Comparison of ENCODE assay signal across 20 mouse cellular contexts in genomic region chr2:73586392-73587108, GRCm38 (mm10). TPM values are rescaled to one million over a fixed set of nuclear protein-coding genes. Genes with fewer than 3 reads are reported as not detected.
DNase-seq lines count a peak whose midpoint lies in the region; ATAC-seq and TF ChIP-seq lines count a peak whose summit lies in the region.
"Had no signal": no experiment of that assay in that cellular context is flagged by ENCODE, and none has a peak within 500 bp of the region (broad histone marks: within the 10 kb centered on the region; RNA-seq: fewer than 3 reads in every experiment).

No protein-coding gene starts in this region.

- peaks cover 35% of the 10 kb centered on the region for H3K4me1 ChIP-seq in heart, embryonic 11.5 days (ENCODE audit: control insufficient read depth, insufficient read depth, low read length)
- H3K4me1 ChIP-seq in liver, adult 2 months (ENCODE audit: control insufficient read depth, insufficient read depth, low read length): no peaks in the 10 kb centered on the region
- H3K4me1 ChIP-seq in liver, embryonic 12.5 days: peaks cover 9% of the 10 kb centered on the region; the same call in 1 of the 2 replicates
- peaks cover 39% of the 10 kb centered on the region for H3K4me1 ChIP-seq in heart, embryonic 16.5 days (ENCODE audit: control insufficient read depth, insufficient read depth, low read length)
- H3K4me1 ChIP-seq: liver, embryonic 15.5 days had no signal

- no peaks in the 10 kb centered on the region for H3K9me3 ChIP-seq in heart, embryonic 11.5 days (replicated peaks; ENCODE audit: control insufficient read depth, low read length)
- H3K9me3 ChIP-seq in liver, embryonic 12.5 days (replicated peaks): no peaks in the 10 kb centered on the region
- H3K9me3 ChIP-seq in heart, embryonic 16.5 days (replicated peaks; ENCODE audit: control insufficient read depth, low read length): no peaks in the 10 kb centered on the region
- H3K9me3 ChIP-seq: embryonic facial prominence, embryonic 13.5 days; G1E; limb, embryonic 12.5 days; liver, embryonic 15.5 days; midbrain, embryonic 10.5 days had no signal

- H3K27me3 ChIP-seq in heart, embryonic 11.5 days (ENCODE audit: control insufficient read depth, insufficient read depth, low read length): no peaks in the 10 kb centered on the region
- H3K27me3 ChIP-seq in liver, adult 2 months (ENCODE audit: control insufficient read depth, insufficient read depth, low read length): no peaks in the 10 kb centered on the region
- peaks cover 27% of the 10 kb centered on the region for H3K27me3 ChIP-seq in liver, embryonic 12.5 days (replicated peaks)
- no peaks in the 10 kb centered on the region for H3K27me3 ChIP-seq in heart, embryonic 16.5 days (ENCODE audit: control insufficient read depth, insufficient read depth, low read length)

- peak overlapping the region; percentile 59 for H3K27ac ChIP-seq in heart, embryonic 11.5 days (ENCODE audit: low read depth, low read length)
- H3K27ac ChIP-seq in liver, adult 2 months (replicated peaks; ENCODE audit: insufficient read depth, low read depth, low read length): no peak overlapping the region
- no peak overlapping the region for H3K27ac ChIP-seq in liver, embryonic 12.5 days
- H3K27ac ChIP-seq in heart, embryonic 16.5 days (ENCODE audit: low read length): peak overlapping the region; percentile 72
- H3K27ac ChIP-seq: embryonic facial prominence, embryonic 13.5 days; limb, embryonic 12.5 days; liver, embryonic 15.5 days; midbrain, embryonic 10.5 days had no signal

- no peak overlapping the region for H3K4me3 ChIP-seq in heart, embryonic 11.5 days (ENCODE audit: low read depth, low read length)
- no peak overlapping the region for H3K4me3 ChIP-seq in liver, adult 2 months (ENCODE audit: insufficient read depth, low read depth, low read length)
- no peak overlapping the region for H3K4me3 ChIP-seq in liver, embryonic 12.5 days
- H3K4me3 ChIP-seq in heart, embryonic 16.5 days (ENCODE audit: low read length): no peak overlapping the region
- H3K4me3 ChIP-seq: limb, embryonic 12.5 days; liver, embryonic 15.5 days had no signal

- no peaks in the 10 kb centered on the region for H3K79me2 ChIP-seq in liver, adult 2 months (ENCODE audit: control insufficient read depth, insufficient read depth, low read length)

- ATAC-seq in heart, embryonic 11.5 days (replicated peaks; ENCODE audit: insufficient number of reproducible peaks, low FRiP score, low TSS enrichment): no peak
- ATAC-seq in liver, embryonic 12.5 days: no peak
- no peak for ATAC-seq in heart, embryonic 16.5 days (replicated peaks; ENCODE audit: extremely low read depth, insufficient read depth, low FRiP score)
- ATAC-seq: CD4-positive, CD25-positive, alpha-beta regulatory T cell, adult 4 months; forebrain, embryonic 16.5 days; hindbrain, embryonic 16.5 days had no signal

- WGBS in heart, embryonic 11.5 days (ENCODE audit: insufficient replicate concordance): 46% methylated on average over 10 of the region's 10 CpGs
- WGBS in liver, adult 2 months: 73% methylated on average over 10 of the region's 10 CpGs
- 52% methylated on average over 10 of the region's 10 CpGs for WGBS in liver, embryonic 12.5 days (ENCODE audit: insufficient replicate concordance)
- 49% methylated on average over 10 of the region's 10 CpGs for WGBS in heart, embryonic 16.5 days

- peak; percentile 19 for DNase-seq in cerebellum, adult 9-10 months
- no peak for DNase-seq in cerebellum, adult 9-11 months
- DNase-seq in heart, postnatal 14 days: no peak
- DNase-seq in liver, adult 2 months (ENCODE audit: extremely low read depth, low read depth, low spot score): peak; percentile 15
- no peak for DNase-seq in testis, postnatal 14 days (ENCODE audit: low spot score)
- DNase-seq: cerebellum, adult 11 months; gastrocnemius, postnatal 10 days had no signal

- H3K36me3 ChIP-seq in heart, embryonic 11.5 days (ENCODE audit: control insufficient read depth, insufficient read depth, low read length): no peaks in the 10 kb centered on the region
- H3K36me3 ChIP-seq in liver, adult 2 months (ENCODE audit: control insufficient read depth, insufficient read depth, low read length): no peaks in the 10 kb centered on the region
- H3K36me3 ChIP-seq in liver, embryonic 12.5 days: no peaks in the 10 kb centered on the region
- no peaks in the 10 kb centered on the region for H3K36me3 ChIP-seq in heart, embryonic 16.5 days (ENCODE audit: control insufficient read depth, insufficient read depth)
- H3K36me3 ChIP-seq: embryonic facial prominence, embryonic 13.5 days; G1E; limb, embryonic 12.5 days; liver, embryonic 15.5 days; midbrain, embryonic 10.5 days had no signal

- no peak for TF ChIP-seq POLR2A in liver, adult 2 months (IDR thresholded peaks at IDR 0.05; ENCODE audit: extremely low read depth, insufficient read depth, low read length)

- intact Hi-C loops in heart, postnatal 14 days (cut with DNase I): loop anchor here (10.0 kb wide), 1 partner anchor 298 kb away; no protein-coding TSS in a partner anchor

- no peak overlapping the region for H3K9ac ChIP-seq in heart, embryonic 11.5 days (ENCODE audit: low read depth, low read length)
- no peak overlapping the region for H3K9ac ChIP-seq in liver, adult 2 months (ENCODE audit: low read depth, low read length)
- H3K9ac ChIP-seq in liver, embryonic 12.5 days: no peak overlapping the region
- H3K9ac ChIP-seq in heart, embryonic 16.5 days (ENCODE audit: low read length): no peak overlapping the region
- H3K9ac ChIP-seq: embryonic facial prominence, embryonic 13.5 days; limb, embryonic 12.5 days; liver, embryonic 15.5 days had no signal

- peak overlapping the region; percentile 24; the same call in 1 of the 2 replicates for H3K4me2 ChIP-seq in heart, embryonic 11.5 days
- no peak overlapping the region for H3K4me2 ChIP-seq in liver, embryonic 12.5 days
- peak overlapping the region; percentile 36; the same call in 1 of the 2 replicates for H3K4me2 ChIP-seq in heart, embryonic 16.5 days (ENCODE audit: low read depth, low read length)
- H3K4me2 ChIP-seq: liver, embryonic 15.5 days had no signal

- no peak for TF ChIP-seq CTCF in liver, adult 2 months (IDR thresholded peaks at IDR 0.05; ENCODE audit: low read depth, low read length)

RNA-seq across cellular contexts. Expression of gene Chrna1, which starts 6.4 kb away (rescaled TPM):
- polyA plus RNA-seq in heart, embryonic 11.5 days (2014; fragmentation: Nextera tagmentation; extraction: Ambion mirVana): 0.15 and 0.33 TPM in 2 replicates
- not detected for total RNA-seq in heart, postnatal 14 days (2021)
- total RNA-seq in liver, adult 2 months (2014; rRNA removed): not detected in 2 replicates
- polyA plus RNA-seq in liver, adult 2 months (2012; rRNA removed): not detected in 2 replicates
- 0.29 and 0.50 TPM in 2 replicates for polyA plus RNA-seq in liver, embryonic 12.5 days (2016; fragmentation: Nextera tagmentation; extraction: Ambion mirVana)
- polyA plus RNA-seq in heart, embryonic 16.5 days (2015; fragmentation: Nextera tagmentation; extraction: Ambion mirVana): 0.19 and 0.34 TPM in 2 replicates
- total RNA-seq: adrenal gland, adult 18-20 months; heart, postnatal 10 days had no signal
- polyA plus RNA-seq: CD4-positive, CD25-positive, alpha-beta regulatory T cell, adult 4 months; G1E had no signal

RNA-seq across cellular contexts. Expression of gene Wipf1, which starts 57.0 kb away (rescaled TPM):
- 6.3 and 7.8 TPM in 2 replicates for polyA plus RNA-seq in heart, embryonic 11.5 days (2014; fragmentation: Nextera tagmentation; extraction: Ambion mirVana)
- 10 to 100 TPM; 18.8 to 19.4 TPM for total RNA-seq in heart, postnatal 14 days (2021)
- 1.4 and 1.9 TPM in 2 replicates for total RNA-seq in liver, adult 2 months (2014; rRNA removed)
- 1.3 and 1.7 TPM in 2 replicates for polyA plus RNA-seq in liver, adult 2 months (2012; rRNA removed)
- 5.7 and 6.1 TPM in 2 replicates for polyA plus RNA-seq in liver, embryonic 12.5 days (2016; fragmentation: Nextera tagmentation; extraction: Ambion mirVana)
- polyA plus RNA-seq in heart, embryonic 16.5 days (2015; fragmentation: Nextera tagmentation; extraction: Ambion mirVana): 5.0 and 7.4 TPM in 2 replicates

Comparison
In these comparisons a context has a peak if more than half of its experiments do, and no peak if none do; other contexts are left out.
1. DNase-seq: peak in cerebellum, adult 9-10 months (single experiment) and liver, adult 2 months (single experiment); none in cerebellum, adult 9-11 months (single experiment), heart, postnatal 14 days (0 of 2) and testis, postnatal 14 days (single experiment).
2. H3K27ac ChIP-seq: peak in heart, embryonic 11.5 days (single experiment) and heart, embryonic 16.5 days (single experiment); none in liver, adult 2 months (single experiment) and liver, embryonic 12.5 days (single experiment).